Mouse (Mus musculus) ES-E14 (cell line): ENCODE measurements around the gene Trim25.

Experiments
- CHD2 ChIP-seq: IDR thresholded peaks from 2 replicates; pipeline ENCODE4 v1.6.1; 2014; ENCODE audit warnings: mild to moderate bottlenecking, low read depth, low read length, inconsistent platforms
- ZC3H11A ChIP-seq: IDR thresholded peaks from 2 replicates; pipeline ENCODE4 v1.6.1; 2012; ENCODE audit warnings: low read depth, mild to moderate bottlenecking, inconsistent platforms, low read length, borderline replicate concordance

- no peak for TF ChIP-seq ZC3H11A
- no peak for TF ChIP-seq CHD2
Observed at GRCm38 (mm10) chr11:89068649-89069048, 69.5 kb downstream of the Trim25 start.
